Mouse (Mus musculus): ENCODE data around the gene Palm3. TPM values are rescaled to one million over a fixed set of nuclear protein-coding genes. Genes with fewer than 3 reads are reported as not detected.
"Not testable (repeated sequence)": the region's sequence is repeated elsewhere in the genome, so short reads cannot be mapped to it uniquely, and the experiment has no call there.

The Palm3 gene
- polyA plus RNA-seq, 1 experiment from 2014 or later = 48.0 TPM

DNA sequence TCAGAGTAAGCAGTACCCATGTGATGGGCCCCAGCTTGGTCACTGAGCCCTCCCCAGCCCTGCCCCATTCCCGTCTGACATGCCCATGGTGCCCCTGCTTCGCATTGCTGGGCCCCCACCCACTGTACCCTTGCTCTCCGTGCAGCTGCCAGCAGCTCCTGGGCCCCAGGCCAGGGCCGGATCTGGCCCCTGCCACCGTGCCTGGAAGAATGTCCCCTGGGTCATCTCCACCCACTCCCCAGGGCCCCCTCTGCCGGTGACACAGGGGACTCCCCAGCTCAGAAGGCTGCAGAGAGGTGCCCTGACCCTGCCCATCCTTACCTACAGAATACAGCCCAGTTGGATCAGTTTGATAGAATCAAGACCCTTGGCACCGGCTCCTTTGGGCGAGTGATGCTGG lies 40.4 kb upstream of the Palm3 start:
- no peaks in the 10 kb centered on the region for H3K27me3 ChIP-seq
- TF ChIP-seq CTCF (IDR thresholded peaks at IDR 0.05) = no peak
- DNase-seq (ENCODE audit: low read depth, low spot score) = no peak
- in situ Hi-C loops (cut with MboI; ENCODE audit: low pct_unique_long_range_greater_than_20kb) = no loop called here
- ChIA-PET POLR2A (no interaction called here), CTCF (no interaction called here)
- no peak for ATAC-seq

DNA sequence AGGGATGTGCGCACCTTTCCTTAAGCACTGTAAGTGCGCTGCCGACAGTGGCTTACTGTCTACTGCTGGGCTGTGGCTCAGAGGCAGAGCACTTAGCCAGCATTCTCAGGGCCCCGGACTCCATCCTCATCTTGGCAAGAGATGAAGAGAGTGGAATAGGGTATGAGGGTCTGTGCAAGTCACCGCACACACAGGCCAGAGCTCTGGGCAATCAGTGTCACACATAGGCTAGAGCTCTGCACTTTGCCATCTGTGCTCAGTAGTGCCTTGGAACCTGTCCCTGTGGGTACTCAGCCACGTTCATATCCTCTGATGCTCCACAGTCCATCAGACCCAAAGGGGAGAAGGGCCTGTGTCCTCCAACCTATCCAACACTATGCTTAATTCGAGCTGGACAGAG lies 39.7 kb upstream of the Palm3 start:
- no peaks in the 10 kb centered on the region for H3K27me3 ChIP-seq
- no peak for TF ChIP-seq CTCF (IDR thresholded peaks at IDR 0.05)
- in situ Hi-C loops (cut with MboI; ENCODE audit: low pct_unique_long_range_greater_than_20kb) = no loop called here
- ATAC-seq (no peak), DNase-seq (ENCODE audit: low read depth, low spot score) (no peak)
- ChIA-PET CTCF (no interaction called here), POLR2A (no interaction called here)

DNA sequence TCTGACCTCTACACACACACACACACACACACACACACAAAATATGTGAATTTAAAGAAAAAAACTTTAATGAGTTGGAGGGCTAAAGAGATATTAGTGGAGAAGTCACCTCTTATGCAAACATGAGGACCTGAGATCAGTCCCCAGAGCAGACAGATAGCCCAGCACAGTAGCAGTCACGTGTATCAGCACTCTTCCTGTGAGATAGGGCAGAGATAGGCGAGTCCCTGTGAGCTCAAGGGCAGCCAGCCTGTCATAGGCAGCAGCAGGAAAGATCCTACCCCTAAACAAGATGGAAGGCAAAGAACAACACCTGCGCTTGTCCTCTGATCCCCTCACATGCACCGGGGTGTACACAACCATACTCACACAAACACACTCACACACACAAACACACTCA lies 38.8 kb upstream of the Palm3 start:
- ATAC-seq (no peak), DNase-seq (ENCODE audit: low read depth, low spot score) (no peak)
- CTCF ChIA-PET = no interaction called here
- no peak for TF ChIP-seq CTCF (IDR thresholded peaks at IDR 0.05)
- POLR2A ChIA-PET = no interaction called here
- no peaks in the 10 kb centered on the region for H3K27me3 ChIP-seq
- in situ Hi-C loops (cut with MboI; ENCODE audit: low pct_unique_long_range_greater_than_20kb) = no loop called here

DNA sequence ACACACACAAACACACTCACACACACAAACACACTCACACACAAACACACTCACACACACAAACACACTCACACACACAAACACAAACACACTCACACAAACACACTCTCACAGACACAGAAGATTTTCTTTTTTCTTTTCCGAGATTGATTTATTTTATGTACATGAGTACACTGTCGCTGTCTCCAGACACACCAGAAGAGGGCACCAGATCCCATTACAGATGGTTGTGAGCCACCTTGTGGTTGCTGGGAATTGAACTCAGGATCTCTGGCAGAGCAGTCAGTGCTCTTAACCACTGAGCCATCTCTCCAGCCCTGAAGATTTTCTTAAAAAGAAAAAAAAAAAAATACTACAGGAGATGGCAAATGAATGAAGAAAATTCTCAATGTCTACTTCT lies 38.0 kb upstream of the Palm3 start:
- ATAC-seq; POLR2A ChIA-PET; CTCF ChIA-PET; DNase-seq (ENCODE audit: low read depth, low spot score); H3K27me3 ChIP-seq; in situ Hi-C loops (cut with MboI; ENCODE audit: low pct_unique_long_range_greater_than_20kb): not testable (repeated sequence)

DNA sequence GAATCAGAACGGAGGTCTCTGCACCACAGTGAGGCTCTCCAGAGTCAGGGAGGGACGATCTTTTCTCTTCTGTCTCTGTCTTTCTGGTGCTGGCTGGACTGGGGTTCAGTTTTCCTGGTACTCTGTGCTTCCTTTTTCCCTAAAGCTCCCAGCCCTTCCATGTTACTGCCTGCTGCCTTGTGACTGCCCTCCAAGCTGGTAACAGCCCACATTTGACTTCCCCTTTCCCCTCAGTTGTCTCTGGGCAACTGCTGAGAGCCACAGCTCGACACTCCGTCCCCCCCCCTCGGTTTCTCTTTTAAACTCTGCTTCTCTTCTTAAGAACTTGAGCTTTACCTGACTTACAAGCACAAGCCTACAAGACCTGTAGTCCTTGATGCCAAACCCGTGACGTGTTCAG lies 32.0 kb upstream of the Palm3 start:
- no peak for DNase-seq (ENCODE audit: low read depth, low spot score)
- in situ Hi-C loops (cut with MboI; ENCODE audit: low pct_unique_long_range_greater_than_20kb) = no loop called here
- TF ChIP-seq CTCF (IDR thresholded peaks at IDR 0.05) = no peak
- ChIA-PET CTCF (no interaction called here), POLR2A (interaction anchor here (0.6 to 1.0 kb wide), 2 partner anchors 12 to 88 kb away, joined by 3 to 5 read pairs; no protein-coding TSS in a partner anchor)
- no peak for ATAC-seq
- H3K27me3 ChIP-seq = no peaks in the 10 kb centered on the region

DNA sequence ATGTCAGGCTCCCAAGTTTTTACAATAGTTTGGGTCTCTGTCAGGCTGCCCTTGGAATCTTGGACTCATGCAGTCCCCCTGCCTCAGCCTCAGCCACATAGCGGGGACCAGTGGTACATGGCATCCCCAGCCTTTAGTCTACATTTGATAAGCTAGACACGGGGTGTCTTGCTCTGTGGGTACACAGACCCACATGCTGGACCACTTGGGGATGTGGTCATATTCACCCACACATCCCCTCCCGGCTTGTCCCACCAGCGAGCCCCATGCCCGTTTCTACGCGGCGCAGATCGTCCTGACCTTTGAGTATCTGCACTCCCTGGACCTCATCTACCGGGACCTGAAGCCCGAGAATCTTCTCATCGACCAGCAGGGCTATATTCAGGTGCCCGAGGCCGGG lies 31.1 kb upstream of the Palm3 start:
- no peak for TF ChIP-seq CTCF (IDR thresholded peaks at IDR 0.05)
- no peak for ATAC-seq
- CTCF ChIA-PET = no interaction called here
- in situ Hi-C loops (cut with MboI; ENCODE audit: low pct_unique_long_range_greater_than_20kb) = no loop called here
- no peaks in the 10 kb centered on the region for H3K27me3 ChIP-seq
- POLR2A ChIA-PET = no interaction called here
- DNase-seq (ENCODE audit: low read depth, low spot score) = no peak

DNA sequence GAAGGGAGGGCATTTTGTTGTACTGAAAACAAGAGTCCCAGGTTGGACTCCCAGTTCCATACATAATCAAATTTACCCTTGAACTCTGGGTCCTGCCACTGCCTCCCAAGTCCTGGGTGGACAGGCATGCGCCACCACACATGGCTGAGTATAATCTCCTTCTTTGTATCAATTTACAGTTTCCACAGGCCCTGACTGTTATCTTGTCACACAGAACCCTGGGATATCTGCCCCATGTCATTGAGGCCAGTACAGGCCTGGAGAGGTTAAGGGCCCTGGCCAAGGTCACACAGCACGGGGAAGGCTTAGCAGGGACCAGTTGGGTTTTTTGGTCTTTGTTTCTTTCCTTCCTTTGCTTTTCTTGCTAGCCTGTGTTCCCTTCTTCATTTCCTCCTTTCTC lies 28.8 kb upstream of the Palm3 start:
- in situ Hi-C loops (cut with MboI; ENCODE audit: low pct_unique_long_range_greater_than_20kb) = no loop called here
- TF ChIP-seq CTCF (IDR thresholded peaks at IDR 0.05) = no peak
- no peaks in the 10 kb centered on the region for H3K27me3 ChIP-seq
- DNase-seq (ENCODE audit: low read depth, low spot score) = no peak
- POLR2A ChIA-PET = no interaction called here
- CTCF ChIA-PET = interaction anchor here (1.2 kb wide), 1 partner anchor 17 kb away, joined by 4 read pairs; no protein-coding TSS in a partner anchor
- ATAC-seq = no peak

DNA sequence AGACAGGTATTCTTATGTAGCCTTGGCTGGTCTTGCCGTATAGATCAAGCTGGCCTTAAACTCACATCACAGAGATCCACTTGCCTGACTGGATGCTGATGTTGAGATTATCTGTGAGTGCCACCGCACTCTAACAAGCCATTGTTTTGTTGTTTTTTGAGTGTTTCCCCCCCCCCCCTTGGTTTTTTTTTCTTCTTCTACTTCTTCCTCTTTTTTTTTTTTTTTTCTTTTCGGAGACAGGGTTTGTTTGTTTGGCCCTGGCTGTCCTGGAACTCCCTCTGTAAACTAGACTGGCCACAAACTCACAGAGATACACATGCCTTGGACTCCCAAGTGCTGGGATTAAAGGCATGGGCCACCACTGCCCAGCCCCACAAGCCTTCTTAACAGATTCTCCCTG lies 27.2 kb upstream of the Palm3 start:
- no peaks in the 10 kb centered on the region for H3K27me3 ChIP-seq
- ChIA-PET CTCF (interaction anchor here (1.1 kb wide), 1 partner anchor 8 kb away, joined by 3 read pairs; no protein-coding TSS in a partner anchor), POLR2A (interaction anchor here (0.6 kb wide), 1 partner anchor 1569 kb away, joined by 4 read pairs; no protein-coding TSS in a partner anchor)
- no peak for TF ChIP-seq CTCF (IDR thresholded peaks at IDR 0.05)
- ATAC-seq (no peak), DNase-seq (ENCODE audit: low read depth, low spot score) (no peak)
- in situ Hi-C loops (cut with MboI; ENCODE audit: low pct_unique_long_range_greater_than_20kb) = no loop called here

DNA sequence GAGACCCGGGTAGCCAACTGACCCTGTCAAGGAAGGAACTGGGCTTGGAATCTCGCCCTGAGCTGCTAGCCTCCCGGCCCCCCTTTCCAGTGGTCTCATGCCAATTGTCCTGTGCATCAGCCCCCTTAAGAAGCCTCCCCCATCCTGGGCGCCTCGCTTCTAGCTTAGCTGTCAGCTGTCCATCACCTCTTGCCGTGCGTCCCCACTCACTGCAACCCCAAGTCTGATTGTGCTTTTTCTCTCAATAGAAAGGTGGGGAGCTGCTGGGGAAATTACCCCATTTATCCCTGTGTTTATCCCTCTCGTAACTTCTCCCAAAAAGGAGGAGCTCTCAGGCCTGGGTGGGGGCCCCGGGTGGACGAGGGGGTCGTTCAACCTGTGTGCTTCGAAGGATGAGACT lies 25.3 kb upstream of the Palm3 start:
- in situ Hi-C loops (cut with MboI; ENCODE audit: low pct_unique_long_range_greater_than_20kb) = no loop called here
- ATAC-seq = no peak
- ChIA-PET CTCF (no interaction called here), POLR2A (no interaction called here)
- TF ChIP-seq CTCF (IDR thresholded peaks at IDR 0.05) = no peak
- no peak for DNase-seq (ENCODE audit: low read depth, low spot score)
- no peaks in the 10 kb centered on the region for H3K27me3 ChIP-seq

DNA sequence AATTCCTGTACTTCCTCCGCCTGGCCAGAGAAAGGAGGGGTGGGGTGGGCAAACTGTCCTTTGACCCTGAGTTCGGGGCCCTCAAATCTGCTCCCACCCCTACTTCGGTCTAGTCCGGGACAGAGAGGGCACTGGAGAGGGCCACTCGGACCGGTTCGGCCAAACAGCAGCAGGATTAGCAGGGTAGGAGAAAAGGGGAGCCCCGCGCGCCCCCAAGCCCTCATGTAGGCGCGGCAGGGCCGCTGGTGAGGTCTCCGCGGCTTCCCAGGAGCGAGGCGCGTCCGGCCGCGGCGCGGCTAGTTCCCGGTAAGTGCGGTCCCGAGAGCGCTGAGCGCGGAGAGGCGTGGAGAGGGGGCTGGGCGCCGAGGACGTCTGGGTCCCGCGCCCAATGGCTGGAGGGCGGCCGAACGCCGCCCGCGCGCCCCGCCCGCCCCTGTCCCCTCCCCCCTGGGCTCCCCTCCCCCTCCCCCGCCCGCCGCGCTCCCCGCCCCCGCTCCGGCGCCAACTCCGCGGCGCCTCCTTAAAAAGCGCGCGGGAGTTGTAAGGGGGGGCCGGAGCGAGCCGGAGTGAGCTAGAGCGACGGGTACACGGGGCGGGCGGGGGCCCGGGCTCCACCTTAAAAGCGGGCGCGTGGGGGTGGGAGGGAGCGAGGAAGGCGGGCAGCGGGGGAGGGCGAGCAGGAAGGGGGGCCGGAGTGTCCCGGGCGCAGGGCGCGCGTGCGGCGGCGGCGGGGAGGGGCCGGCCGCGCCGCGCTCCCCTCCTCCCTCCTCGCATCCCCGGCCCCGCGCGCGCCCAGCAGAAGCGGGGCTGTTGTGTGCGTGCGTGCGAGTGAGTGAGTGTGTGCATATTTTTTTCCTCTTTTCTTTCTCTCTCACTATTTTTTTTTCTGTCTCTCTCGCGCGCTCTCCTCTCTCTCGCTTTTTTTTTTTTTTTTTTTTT lies 24.4 kb upstream of the Palm3 start:
- ATAC-seq (peak; percentile 44), DNase-seq (ENCODE audit: low read depth, low spot score) (no peak)
- H3K27me3 ChIP-seq = no peaks in the 10 kb centered on the region
- in situ Hi-C loops (cut with MboI; ENCODE audit: low pct_unique_long_range_greater_than_20kb) = no loop called here
- POLR2A ChIA-PET = no interaction called here
- TF ChIP-seq CTCF (IDR thresholded peaks at IDR 0.05) = no peak
- CTCF ChIA-PET = interaction anchor here (0.9 kb wide), 1 partner anchor 9 kb away, joined by 4 read pairs; no protein-coding TSS in a partner anchor

DNA sequence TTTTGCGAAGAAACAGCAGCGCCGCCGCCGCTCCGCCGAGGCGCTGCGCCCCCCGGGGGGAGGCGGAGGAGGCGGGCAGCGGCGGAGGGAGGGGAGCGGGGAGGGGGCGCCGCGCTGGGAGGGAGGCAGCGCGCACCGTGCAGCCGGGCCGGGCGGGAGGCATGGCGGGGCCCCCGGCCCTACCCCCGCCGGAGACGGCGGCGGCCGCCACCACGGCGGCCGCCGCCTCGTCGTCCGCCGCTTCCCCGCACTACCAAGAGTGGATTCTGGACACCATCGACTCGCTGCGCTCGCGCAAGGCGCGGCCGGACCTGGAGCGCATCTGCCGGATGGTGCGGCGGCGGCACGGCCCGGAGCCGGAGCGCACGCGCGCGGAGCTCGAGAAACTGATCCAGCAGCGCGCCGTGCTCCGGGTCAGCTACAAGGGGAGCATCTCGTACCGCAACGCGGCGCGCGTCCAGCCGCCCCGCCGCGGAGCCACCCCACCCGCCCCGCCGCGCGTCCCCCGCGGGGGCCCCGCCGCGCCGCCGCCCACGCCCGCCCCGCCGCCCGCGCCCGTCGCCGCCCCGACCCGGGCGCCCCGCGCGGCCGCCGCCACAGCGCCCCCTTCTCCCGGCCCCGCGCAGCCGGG lies 23.6 kb upstream of the Palm3 start, which contains the start of gene Samd1:
TSS of gene Samd1 (plus strand) at position 162 of the 631 bp plus-strand sequence.
- POLR2A ChIA-PET = no interaction called here
- no peaks in the 10 kb centered on the region for H3K27me3 ChIP-seq
- DNase-seq (ENCODE audit: low read depth, low spot score) (no peak), ATAC-seq (peak; percentile 34)
- in situ Hi-C loops (cut with MboI; ENCODE audit: low pct_unique_long_range_greater_than_20kb) = no loop called here
- CTCF ChIA-PET = interaction anchor here (0.9 kb wide), 1 partner anchor 9 kb away, joined by 4 read pairs; no protein-coding TSS in a partner anchor
- no peak for TF ChIP-seq CTCF (IDR thresholded peaks at IDR 0.05)
